Mouse (Mus musculus) hindbrain, embryonic 12.5 days (tissue): ENCODE measurements around the gene Oaz1. TPM values are rescaled to one million over a fixed set of nuclear protein-coding genes. Genes with fewer than 3 reads are reported as not detected.
"Not testable (repeated sequence)": the region's sequence is repeated elsewhere in the genome, so short reads cannot be mapped to it uniquely, and the experiment has no call there.

Source experiments
- ATAC-seq: fragments of 200-750 bp; cut with Nextera tagmentation; 2 replicates; pipeline ENCODE4 v1.8.0; 2017; ENCODE audit warnings: moderate TSS enrichment; ENCODE audit not compliant: low FRiP score
- H3K27ac ChIP-seq: fragments of 300-500 bp; sonication (generic); 2 replicates; pipeline ENCODE4 v1.5.1; 2016; ENCODE audit warnings: mild to moderate bottlenecking
- H3K27me3 ChIP-seq: fragments of 300-500 bp; sonication (generic); 2 replicates; pipeline ENCODE4 v1.6.1; 2016; ENCODE audit warnings: mild to moderate bottlenecking
- H3K36me3 ChIP-seq: fragments of 300-500 bp; sonication (generic); 2 replicates; pipeline ENCODE4 v1.6.1; 2016; ENCODE audit warnings: mild to moderate bottlenecking
- H3K4me1 ChIP-seq: fragments of 300-500 bp; sonication (generic); 2 replicates; pipeline ENCODE4 v1.6.1; 2016
- H3K4me2 ChIP-seq: fragments of 300-500 bp; sonication (generic); replicated peaks from 2 replicates; pipeline ENCODE4 v1.6.1; 2016; ENCODE audit warnings: mild to moderate bottlenecking
- H3K4me3 ChIP-seq: fragments of 300-500 bp; sonication (generic); 2 replicates; pipeline ENCODE4 v1.5.1; 2016; ENCODE audit warnings: mild to moderate bottlenecking
- H3K9ac ChIP-seq: fragments of 300-500 bp; sonication (generic); 2 replicates; pipeline ENCODE4 v1.6.1; 2016; ENCODE audit warnings: mild to moderate bottlenecking, moderate library complexity
- H3K9me3 ChIP-seq: fragments of 300-500 bp; sonication (generic); replicated peaks from 2 replicates; pipeline ENCODE4 v1.6.1; 2016; ENCODE audit warnings: mild to moderate bottlenecking
- WGBS: fragments of 180-500 bp; shearing (Covaris S2); methylation state at CpG from one replicate; pipeline ENCODE4 v1.1.7; 2016; 5-methylcytosine and 5-hydroxymethylcytosine counted together
- polyA plus RNA-seq: library from polyadenylated mRNA; unstranded; fragments of >200 nt; fragmentation: Nextera tagmentation; extraction: Ambion mirVana; gene quantifications from 2 replicates; pipeline ENCODE4 v1.2.1, GENCODE M21; 2016

Oaz1 gene
- polyA plus RNA-seq, 1 experiment from 2014 or later: 1,389 TPM

- H3K4me1 ChIP-seq, H3K4me2 ChIP-seq, H3K4me3 ChIP-seq, H3K27me3 ChIP-seq, ATAC-seq, H3K9me3 ChIP-seq, H3K36me3 ChIP-seq, H3K9ac ChIP-seq, H3K27ac ChIP-seq: not testable (repeated sequence)
- WGBS: 84% methylated on average over 7 of the region's 7 CpGs
These were observed 8.5 kb upstream of the Oaz1 start for GRCm38 (mm10) chr10:80817955-80818354.

DNA sequence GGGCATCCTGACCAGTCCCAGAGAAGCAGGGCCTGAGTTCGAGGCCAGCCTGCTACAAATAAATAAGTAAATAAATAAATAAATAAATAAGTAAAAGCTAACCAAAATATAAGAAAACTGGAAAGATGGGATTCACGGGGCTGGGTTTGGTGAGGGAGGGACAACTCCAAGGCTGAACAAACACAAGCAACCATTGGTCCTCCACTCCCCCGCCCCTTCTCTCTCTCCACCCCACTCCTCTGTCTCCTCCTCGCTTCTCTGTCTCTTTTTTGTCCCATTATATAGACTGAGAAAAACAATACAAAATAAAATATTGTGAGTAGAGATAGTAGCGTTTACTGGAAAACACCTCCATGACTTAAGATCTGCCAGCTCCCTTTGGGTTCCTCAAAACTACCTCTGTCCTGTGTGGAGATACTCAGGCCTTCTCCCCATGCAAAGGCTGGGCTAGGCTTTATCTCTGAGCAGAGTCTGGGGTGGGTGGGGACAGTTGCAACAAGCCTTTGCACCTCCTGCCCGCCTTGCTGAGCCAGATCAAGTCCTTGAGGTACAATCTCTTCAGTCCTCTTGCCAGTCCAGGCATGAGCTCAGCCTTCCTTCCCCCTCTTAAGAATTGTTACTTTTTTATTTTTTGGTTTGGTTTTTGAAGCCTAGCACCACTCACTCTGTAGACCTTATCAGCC lies 7.7 kb upstream of the Oaz1 start:
- WGBS: 58% methylated on average over 6 of the region's 6 CpGs
- Histone ChIP-seq H3K27me3 (no peaks in the 10 kb centered on the region), H3K36me3 (no peaks in the 10 kb centered on the region), H3K9me3 (no peaks in the 10 kb centered on the region), H3K4me1 (no peaks in the 10 kb centered on the region), H3K9ac (no peak overlapping the region), H3K4me3 (no peak overlapping the region), H3K27ac (no peak overlapping the region), H3K4me2 (no peak overlapping the region)
- ATAC-seq: no peak

DNA sequence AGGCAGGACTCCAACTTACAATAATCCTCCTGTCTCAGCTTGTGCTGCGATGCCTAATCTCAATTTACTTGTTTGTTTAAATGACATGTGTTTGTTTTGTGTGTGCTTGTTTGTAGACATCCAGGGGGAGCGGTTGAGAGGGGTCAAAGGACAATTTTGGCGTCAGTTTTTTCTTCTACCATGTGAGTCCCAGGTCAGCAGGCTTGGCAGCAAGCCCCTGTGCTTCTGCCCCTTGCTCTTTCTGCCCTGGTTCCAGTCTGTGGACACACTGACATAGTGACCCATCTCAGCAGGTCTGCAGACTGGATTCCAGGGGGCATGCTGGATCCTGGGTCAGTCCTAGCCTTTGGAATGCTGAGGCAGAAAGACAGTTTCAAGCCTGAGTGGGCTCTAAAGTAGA lies 7.0 kb upstream of the Oaz1 start:
- Histone ChIP-seq H3K4me3 (no peak overlapping the region), H3K9me3 (no peaks in the 10 kb centered on the region), H3K27ac (no peak overlapping the region), H3K9ac (no peak overlapping the region), H3K4me2 (no peak overlapping the region), H3K27me3 (no peaks in the 10 kb centered on the region), H3K36me3 (no peaks in the 10 kb centered on the region), H3K4me1 (no peaks in the 10 kb centered on the region)
- WGBS: 49% methylated on average over 3 of the region's 3 CpGs
- no peak for ATAC-seq

DNA sequence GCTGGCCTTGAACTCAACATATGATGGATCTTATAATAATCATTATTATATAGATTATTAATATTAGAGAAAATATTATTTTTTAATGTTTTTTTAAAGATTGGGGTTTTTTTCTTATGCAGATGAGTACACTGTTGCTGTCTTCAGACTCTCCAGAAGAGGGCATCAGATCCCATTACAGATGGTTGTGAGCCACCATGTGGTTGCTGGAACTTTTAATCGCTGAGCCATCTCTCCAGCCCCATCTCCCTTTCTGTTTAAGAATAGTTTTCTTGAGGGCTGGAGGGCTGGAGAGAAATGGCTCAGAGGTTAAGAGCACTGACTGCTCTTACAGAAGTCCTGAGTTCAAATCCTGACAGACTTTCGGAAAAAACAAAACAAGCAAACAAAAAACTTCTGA lies 4.5 kb upstream of the Oaz1 start:
- Histone ChIP-seq H3K4me2 (no peak overlapping the region), H3K9ac (no peak overlapping the region), H3K9me3 (no peaks in the 10 kb centered on the region), H3K27ac (no peak overlapping the region), H3K4me3 (no peak overlapping the region), H3K36me3 (no peaks in the 10 kb centered on the region), H3K4me1 (0 out of 2 replicates have a peak, but pooled peaks cover 2% of the 10 kb centered on the region), H3K27me3 (no peaks in the 10 kb centered on the region)
- no peak for ATAC-seq
- 41% methylated on average over 2 of the region's 2 CpGs for WGBS

GRCm38 (mm10) chr10:80822528-80822927 lies 3.9 kb upstream of the Oaz1 start:
- Histone ChIP-seq H3K27ac (no peak overlapping the region), H3K27me3 (no peaks in the 10 kb centered on the region), H3K9ac (no peak overlapping the region), H3K9me3 (no peaks in the 10 kb centered on the region), H3K36me3 (no peaks in the 10 kb centered on the region), H3K4me2 (no peak overlapping the region), H3K4me1 (peaks cover 4% of the 10 kb centered on the region), H3K4me3 (no peak overlapping the region)
- WGBS: 81% methylated on average over 5 of the region's 5 CpGs
- ATAC-seq: no peak

- ATAC-seq: no peak
- Histone ChIP-seq H3K9ac (no peak overlapping the region), H3K4me3 (no peak overlapping the region), H3K9me3 (no peaks in the 10 kb centered on the region), H3K27ac (no peak overlapping the region), H3K27me3 (no peaks in the 10 kb centered on the region), H3K36me3 (no peaks in the 10 kb centered on the region), H3K4me1 (peaks cover 11% of the 10 kb centered on the region), H3K4me2 (no peak overlapping the region)
- 97% methylated on average over 1 of the region's 1 CpGs for WGBS
These were observed 3.1 kb upstream of the Oaz1 start for GRCm38 (mm10) chr10:80823316-80823715.

DNA sequence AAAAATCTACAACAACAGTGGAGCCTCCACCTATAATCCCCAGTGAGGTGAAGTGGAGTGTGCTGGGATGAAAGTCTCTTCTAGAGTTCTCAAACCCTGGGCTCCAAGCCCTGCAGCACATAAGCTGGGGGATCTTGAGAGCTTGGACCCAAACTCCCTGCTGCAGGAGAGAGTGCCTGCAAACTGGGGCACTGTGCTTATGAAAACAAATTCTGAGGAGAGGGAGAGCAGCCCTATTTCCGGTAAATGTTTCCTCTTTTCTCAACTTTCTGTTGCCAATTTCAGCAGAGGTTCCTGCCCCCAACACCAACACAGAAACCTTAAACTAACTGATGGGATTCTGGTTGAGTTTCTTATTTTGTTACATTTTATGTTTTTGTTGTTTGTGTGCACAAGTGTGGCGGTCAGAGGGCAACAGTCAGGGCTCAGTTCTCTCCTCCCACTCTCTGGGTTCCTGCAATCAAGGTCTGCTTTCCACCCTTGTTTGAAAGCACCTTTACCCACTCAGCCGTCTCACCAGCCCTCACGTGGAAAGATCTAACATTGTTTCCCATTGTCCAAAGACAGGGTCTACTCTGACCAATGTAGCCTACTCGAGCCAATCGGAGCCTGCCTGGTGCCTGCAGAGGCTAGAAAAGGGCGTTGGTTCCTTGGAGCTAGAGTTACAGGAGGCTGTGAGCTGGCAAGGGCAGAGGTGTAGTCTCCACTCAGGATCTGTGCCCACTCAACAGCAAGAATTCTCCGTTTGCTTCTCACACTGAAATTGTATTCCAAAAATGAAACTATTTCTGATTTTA lies 2.4 kb upstream of the Oaz1 start:
- 64% methylated on average over 8 of the region's 8 CpGs for WGBS
- H3K27ac ChIP-seq: no peak overlapping the region

GRCm38 (mm10) chr10:80824827-80825226 lies 1.6 kb upstream of the Oaz1 start:
- WGBS: 81% methylated on average over 2 of the region's 2 CpGs
- H3K4me2 ChIP-seq: no peak overlapping the region
- no peaks in the 10 kb centered on the region for H3K9me3 ChIP-seq
- no peaks in the 10 kb centered on the region for H3K27me3 ChIP-seq
- no peak overlapping the region for H3K27ac ChIP-seq
- peaks cover 22% of the 10 kb centered on the region for H3K4me1 ChIP-seq
- ATAC-seq: no peak
- H3K9ac ChIP-seq: no peak overlapping the region
- H3K36me3 ChIP-seq: peaks cover 11% of the 10 kb centered on the region
- no peak overlapping the region for H3K4me3 ChIP-seq

More for the DNA sequence above, 2.4 kb upstream of the Oaz1 start:
- no peak overlapping the region for H3K4me2 ChIP-seq
- peaks cover 15% of the 10 kb centered on the region for H3K4me1 ChIP-seq
- H3K27me3 ChIP-seq: no peaks in the 10 kb centered on the region
- ATAC-seq: no peak
- peaks cover 4% of the 10 kb centered on the region for H3K36me3 ChIP-seq
- H3K9ac ChIP-seq: no peak overlapping the region
- H3K9me3 ChIP-seq: no peaks in the 10 kb centered on the region
- no peak overlapping the region for H3K4me3 ChIP-seq

GRCm38 (mm10) chr10:80827063-80827869 lies 810 bp downstream of the Oaz1 start:
- peak overlapping the region; percentile 86 for H3K4me3 ChIP-seq
- H3K9me3 ChIP-seq: no peaks in the 10 kb centered on the region
- no peak for ATAC-seq
- peaks cover 22% of the 10 kb centered on the region for H3K36me3 ChIP-seq
- H3K27ac ChIP-seq: peak overlapping the region; percentile 91
- H3K4me1 ChIP-seq: peaks cover 37% of the 10 kb centered on the region
- WGBS: 9% methylated on average over 28 of the region's 29 CpGs
- peak overlapping the region; percentile 87 for H3K4me2 ChIP-seq
- no peaks in the 10 kb centered on the region for H3K27me3 ChIP-seq
- H3K9ac ChIP-seq: peak overlapping the region; percentile 92

- Histone ChIP-seq H3K36me3 (peaks cover 22% of the 10 kb centered on the region), H3K9me3 (no peaks in the 10 kb centered on the region), H3K4me1 (peaks cover 40% of the 10 kb centered on the region), H3K9ac (peak overlapping the region; percentile 92), H3K27me3 (peaks cover under 1% of the 10 kb centered on the region; the same call in 1 of the 2 replicates), H3K4me2 (peak overlapping the region; percentile 87), H3K4me3 (peak overlapping the region; percentile 86), H3K27ac (no peak overlapping the region)
- 85% methylated on average over 10 of the region's 10 CpGs for WGBS
- ATAC-seq: no peak
These were observed 1.5 kb downstream of the Oaz1 start for GRCm38 (mm10) chr10:80827870-80828420.

DNA sequence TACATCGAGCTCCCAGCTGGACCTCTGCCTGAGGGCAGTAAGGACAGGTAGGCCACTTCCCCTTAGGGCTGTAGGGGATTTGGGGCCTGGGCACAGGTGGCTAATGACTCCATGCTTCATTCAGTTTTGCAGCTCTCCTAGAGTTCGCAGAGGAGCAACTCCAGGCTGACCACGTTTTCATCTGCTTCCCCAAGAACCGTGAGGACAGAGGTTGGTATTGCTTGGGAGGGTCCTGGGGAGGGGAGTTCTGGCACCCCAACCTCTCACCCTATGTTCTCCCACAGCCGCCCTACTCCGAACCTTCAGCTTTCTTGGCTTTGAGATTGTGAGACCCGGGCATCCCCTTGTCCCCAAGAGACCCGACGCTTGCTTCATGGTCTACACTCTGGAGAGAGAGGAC lies 2.1 kb downstream of the Oaz1 start:
- peaks cover 40% of the 10 kb centered on the region for H3K4me1 ChIP-seq
- not testable (repeated sequence) for ATAC-seq, H3K4me3 ChIP-seq, H3K27me3 ChIP-seq, H3K9me3 ChIP-seq, H3K27ac ChIP-seq
- WGBS: 88% methylated on average over 8 of the region's 9 CpGs
- peak overlapping the region; percentile 87 for H3K4me2 ChIP-seq
- H3K36me3 ChIP-seq: peaks cover 22% of the 10 kb centered on the region
- H3K9ac ChIP-seq: peak overlapping the region; percentile 92; the same call in 1 of the 2 replicates
